Mouse (Mus musculus): ENCODE measurements around the gene Gpr107. TPM values are rescaled to one million over a fixed set of nuclear protein-coding genes. Genes with fewer than 3 reads are reported as not detected.

Gpr107 gene
- polyA plus RNA-seq, 1 experiment = 28.7 TPM

- H3K36me3 ChIP-seq (ENCODE audit: control insufficient read depth, insufficient read depth) = peaks cover 82% of the 10 kb centered on the region
- TF ChIP-seq MAX (IDR thresholded peaks at IDR 0.05) (no peak), MYOG (IDR thresholded peaks at IDR 0.05; ENCODE audit: control insufficient read depth, extremely low read depth, insufficient read length) (no peak)
- no peaks in the 10 kb centered on the region for H3K79me2 ChIP-seq (ENCODE audit: control insufficient read depth, insufficient read depth)
- no peaks in the 10 kb centered on the region for H3K79me3 ChIP-seq (ENCODE audit: low read depth)
- H3K27me3 ChIP-seq (ENCODE audit: control insufficient read depth, insufficient read depth, insufficient read length) = no peaks in the 10 kb centered on the region
- no peak overlapping the region for H3ac ChIP-seq (ENCODE audit: control insufficient read depth, insufficient read length, low read depth)
- H3K4me3 ChIP-seq (ENCODE audit: insufficient read depth, poor library complexity, severe bottlenecking) = no peak overlapping the region
Observed at GRCm38 (mm10) chr2:31179471-31179870, 27.4 kb downstream of the Gpr107 start.

- Histone ChIP-seq H3K79me3 (ENCODE audit: low read depth) (no peaks in the 10 kb centered on the region), H3K79me2 (ENCODE audit: control insufficient read depth, insufficient read depth) (no peaks in the 10 kb centered on the region), H3ac (ENCODE audit: control insufficient read depth, insufficient read length, low read depth) (no peak overlapping the region), H3K27me3 (ENCODE audit: control insufficient read depth, insufficient read depth, insufficient read length) (no peaks in the 10 kb centered on the region), H3K4me3 (ENCODE audit: insufficient read depth, poor library complexity, severe bottlenecking) (no peak overlapping the region), H3K36me3 (ENCODE audit: control insufficient read depth, insufficient read depth) (peaks cover 82% of the 10 kb centered on the region)
- TF ChIP-seq FOSL1 (IDR thresholded peaks at IDR 0.05; ENCODE audit: insufficient read depth, low read length, poor library complexity, severe bottlenecking) (no peak), CTCF (IDR thresholded peaks at IDR 0.05; ENCODE audit: control insufficient read depth, insufficient read depth, insufficient read length) (no peak), MYOG (IDR thresholded peaks at IDR 0.05; ENCODE audit: control insufficient read depth, extremely low read depth, insufficient read length) (no peak), MYOD1 (IDR thresholded peaks at IDR 0.05; ENCODE audit: control insufficient read depth, insufficient read length, low read depth) (no peak), MAX (IDR thresholded peaks at IDR 0.05) (no peak), USF1 (IDR thresholded peaks at IDR 0.05; ENCODE audit: low read depth) (no peak), CEBPB (IDR thresholded peaks at IDR 0.05; ENCODE audit: low read depth) (no peak)
Observed at GRCm38 (mm10) chr2:31180081-31180551, 28.0 kb downstream of the Gpr107 start.

GRCm38 (mm10) chr2:31182786-31183330 lies 30.7 kb downstream of the Gpr107 start:
- Histone ChIP-seq H3ac (ENCODE audit: control insufficient read depth, insufficient read length, low read depth) (no peak overlapping the region), H3K4me3 (ENCODE audit: insufficient read depth, poor library complexity, severe bottlenecking) (no peak overlapping the region), H3K36me3 (ENCODE audit: control insufficient read depth, insufficient read depth) (peaks cover 84% of the 10 kb centered on the region), H3K79me2 (ENCODE audit: control insufficient read depth, insufficient read depth) (no peaks in the 10 kb centered on the region), H3K79me3 (ENCODE audit: low read depth) (no peaks in the 10 kb centered on the region), H3K27me3 (ENCODE audit: control insufficient read depth, insufficient read depth, insufficient read length) (no peaks in the 10 kb centered on the region)
- TF ChIP-seq MYOD1 (IDR thresholded peaks at IDR 0.05; ENCODE audit: control insufficient read depth, insufficient read length, low read depth) (no peak), CEBPB (IDR thresholded peaks at IDR 0.05; ENCODE audit: low read depth) (no peak), MAX (IDR thresholded peaks at IDR 0.05) (no peak)

- Histone ChIP-seq H3K36me3 (ENCODE audit: control insufficient read depth, insufficient read depth) (peaks cover 83% of the 10 kb centered on the region), H3K79me3 (ENCODE audit: low read depth) (no peaks in the 10 kb centered on the region), H3K4me3 (ENCODE audit: insufficient read depth, poor library complexity, severe bottlenecking) (no peak overlapping the region), H3ac (ENCODE audit: control insufficient read depth, insufficient read length, low read depth) (no peak overlapping the region), H3K79me2 (ENCODE audit: control insufficient read depth, insufficient read depth) (no peaks in the 10 kb centered on the region), H3K27me3 (ENCODE audit: control insufficient read depth, insufficient read depth, insufficient read length) (no peaks in the 10 kb centered on the region)
- TF ChIP-seq MYOG (IDR thresholded peaks at IDR 0.05; ENCODE audit: control insufficient read depth, extremely low read depth, insufficient read length) = no peak
- no peak for TF ChIP-seq FOSL1 (IDR thresholded peaks at IDR 0.05; ENCODE audit: insufficient read depth, low read length, poor library complexity, severe bottlenecking)
- TF ChIP-seq MAX (IDR thresholded peaks at IDR 0.05) = no peak
- no peak for TF ChIP-seq MYOD1 (IDR thresholded peaks at IDR 0.05; ENCODE audit: control insufficient read depth, insufficient read length, low read depth)
- TF ChIP-seq CEBPB (IDR thresholded peaks at IDR 0.05; ENCODE audit: low read depth) = no peak
- TF ChIP-seq USF1 (IDR thresholded peaks at IDR 0.05; ENCODE audit: low read depth) = no peak
- TF ChIP-seq CTCF (IDR thresholded peaks at IDR 0.05; ENCODE audit: control insufficient read depth, insufficient read depth, insufficient read length) = no peak
Observed at GRCm38 (mm10) chr2:31183830-31184229, 31.7 kb downstream of the Gpr107 start.

- Histone ChIP-seq H3ac (ENCODE audit: control insufficient read depth, insufficient read length, low read depth) (no peak overlapping the region), H3K27me3 (ENCODE audit: control insufficient read depth, insufficient read depth, insufficient read length) (no peaks in the 10 kb centered on the region), H3K4me3 (ENCODE audit: insufficient read depth, poor library complexity, severe bottlenecking) (no peak overlapping the region), H3K79me3 (ENCODE audit: low read depth) (no peaks in the 10 kb centered on the region), H3K36me3 (ENCODE audit: control insufficient read depth, insufficient read depth) (peaks cover 68% of the 10 kb centered on the region), H3K79me2 (ENCODE audit: control insufficient read depth, insufficient read depth) (no peaks in the 10 kb centered on the region)
- TF ChIP-seq USF1 (IDR thresholded peaks at IDR 0.05; ENCODE audit: low read depth) = no peak
Observed at GRCm38 (mm10) chr2:31188691-31189090, 36.6 kb downstream of the Gpr107 start.

GRCm38 (mm10) chr2:31189654-31190053 lies 37.5 kb downstream of the Gpr107 start:
- H3K79me2 ChIP-seq (ENCODE audit: control insufficient read depth, insufficient read depth) = no peaks in the 10 kb centered on the region
- H3ac ChIP-seq (ENCODE audit: control insufficient read depth, insufficient read length, low read depth) = no peak overlapping the region
- H3K36me3 ChIP-seq (ENCODE audit: control insufficient read depth, insufficient read depth) = peaks cover 65% of the 10 kb centered on the region
- H3K27me3 ChIP-seq (ENCODE audit: control insufficient read depth, insufficient read depth, insufficient read length) = no peaks in the 10 kb centered on the region
- H3K79me3 ChIP-seq (ENCODE audit: low read depth) = no peaks in the 10 kb centered on the region
- H3K4me3 ChIP-seq (ENCODE audit: insufficient read depth, poor library complexity, severe bottlenecking) = no peak overlapping the region
- no peak for TF ChIP-seq USF1 (IDR thresholded peaks at IDR 0.05; ENCODE audit: low read depth)
- TF ChIP-seq MAX (IDR thresholded peaks at IDR 0.05) = no peak
- TF ChIP-seq CEBPB (IDR thresholded peaks at IDR 0.05; ENCODE audit: low read depth) = no peak
- no peak for TF ChIP-seq MYOD1 (IDR thresholded peaks at IDR 0.05; ENCODE audit: control insufficient read depth, insufficient read length, low read depth)
- TF ChIP-seq CTCF (IDR thresholded peaks at IDR 0.05; ENCODE audit: control insufficient read depth, insufficient read depth, insufficient read length) = no peak
- no peak for TF ChIP-seq FOSL1 (IDR thresholded peaks at IDR 0.05; ENCODE audit: insufficient read depth, low read length, poor library complexity, severe bottlenecking)
- no peak for TF ChIP-seq MYOG (IDR thresholded peaks at IDR 0.05; ENCODE audit: control insufficient read depth, extremely low read depth, insufficient read length)

All from C2C12 (cell line).